Mouse (Mus musculus) liver, postnatal 0 days (tissue): Measurements from ENCODE around the gene Trim67.

Source experiments
- CTCF ChIP-seq: sonication (generic); IDR thresholded peaks from 2 replicates; pipeline ENCODE4 v1.5.1; 2016; ENCODE audit warnings: antibody characterized with exemption, low read depth
- EP300 ChIP-seq: IDR thresholded peaks from 2 replicates; pipeline ENCODE4 v1.6.1; 2016; ENCODE audit warnings: antibody characterized with exemption, low read depth, mild to moderate bottlenecking

GRCm38 (mm10) chr8:124754101-124754791, 38.6 kb upstream of the Trim67 start:
- TF ChIP-seq EP300: no peak
- TF ChIP-seq CTCF: no peak
